Mouse (Mus musculus) monocyte, adult 5-6 weeks (primary cell): ENCODE measurements around the gene Tmem237. TPM values are rescaled to one million over a fixed set of nuclear protein-coding genes. Genes with fewer than 3 reads are reported as not detected.

Experiments
- ATAC-seq: fragments of 153-309, 156-312 bp; replicated peaks from 2 replicates; pipeline ENCODE4 v1.8.0; 2017; ENCODE audit warnings: mild to moderate bottlenecking; ENCODE audit not compliant: low TSS enrichment, insufficient number of reproducible peaks, severe bottlenecking, poor library complexity, low FRiP score
- total RNA-seq: library from RNA; stranded (forward); fragments of 200-1000, 200-491, 200-594 nt; gene quantifications from 3 replicates; pipeline ENCODE4 v1.2.3, GENCODE M21; 2017

Tmem237 gene
- total RNA-seq, 1 experiment from 2014 or later, result 11.2 TPM

- ATAC-seq, result no peak
Observed at GRCm38 (mm10) chr1:59125558-59125957, 5.3 kb upstream of the Tmem237 start.

- ATAC-seq, result no peak
Observed at GRCm38 (mm10) chr1:59110524-59110923, 9.7 kb downstream of the Tmem237 start.

GRCm38 (mm10) chr1:59102071-59102470 is 18.1 kb downstream of the Tmem237 start:
- no peak for ATAC-seq

GRCm38 (mm10) chr1:59101020-59101419 is 19.2 kb downstream of the Tmem237 start:
- no peak for ATAC-seq

GRCm38 (mm10) chr1:59094705-59095104 is 25.5 kb downstream of the Tmem237 start, which contains the start of gene C2cd6:
TSS of gene C2cd6 (minus strand) at chr1:59094900.
- ATAC-seq, result no peak

- ATAC-seq, result no peak
Observed at GRCm38 (mm10) chr1:59070867-59071266, 49.3 kb downstream of the Tmem237 start.

GRCm38 (mm10) chr1:59067976-59068375 is 52.2 kb downstream of the Tmem237 start:
- ATAC-seq, result no peak

- ATAC-seq, result no peak
Observed at GRCm38 (mm10) chr1:59063697-59064096, 56.5 kb downstream of the Tmem237 start.

- ATAC-seq, result no peak
Observed at GRCm38 (mm10) chr1:59056955-59057354, 63.3 kb downstream of the Tmem237 start.

- no peak for ATAC-seq
Observed at GRCm38 (mm10) chr1:59051306-59051705, 68.9 kb downstream of the Tmem237 start.

Other genes starting within 250 kb of the Tmem237 start
- 31.2 to 63.6 TPM (median 45.6 TPM) in 3 replicates for gene Trak2, start 147.0 kb downstream of the Tmem237 start, total RNA-seq
- gene Stradb, start 146.9 kb downstream of the Tmem237 start, total RNA-seq, result 2.5 to 9.1 TPM (median 5.5 TPM) in 3 replicates
- 0.86 TPM in 1 of 3 replicates, not detected in the others for gene C2cd6, start 25.5 kb downstream of the Tmem237 start, total RNA-seq
- gene Mpp4, start 43.0 kb upstream of the Tmem237 start, total RNA-seq, result 0.38 to 1.1 TPM in 2 of 3 replicates, not detected in the other
- 10.4 to 16.2 TPM (median 12.3 TPM) in 3 replicates for gene Als2, start 116.8 kb upstream of the Tmem237 start, total RNA-seq
- gene Cdk15, start 136.5 kb upstream of the Tmem237 start, total RNA-seq, result 0.21 TPM in 1 of 3 replicates, not detected in the others